Mouse (Mus musculus) C2C12 (cell line): ENCODE measurements at regions not wholly inside any gene's neighbourhood (a gene's known extent, or its start where the extent isn't known, plus 50 kb on each side); places are given as distances from the start of the nearest gene placed in this dataset.

Source experiments
- H3K27me3 ChIP-seq: one replicate; pipeline ENCODE4 v1.6.1; 2011; ENCODE audit not compliant: control insufficient read depth, insufficient read depth, insufficient read length
- H3K36me3 ChIP-seq: one replicate; pipeline ENCODE4 v1.6.1; 2011; ENCODE audit not compliant: control insufficient read depth, insufficient read depth
- H3K4me3 ChIP-seq: one replicate; pipeline ENCODE4 v1.5.1; 2011; ENCODE audit warnings: mild to moderate bottlenecking, control low read depth; ENCODE audit not compliant: poor library complexity, insufficient read depth, severe bottlenecking
- H3K79me2 ChIP-seq: one replicate; pipeline ENCODE4 v1.6.1; 2011; ENCODE audit not compliant: control insufficient read depth, insufficient read depth
- H3K79me3 ChIP-seq: one replicate; pipeline ENCODE4 v1.6.1; 2011; ENCODE audit warnings: low read depth, control low read depth
- H3ac ChIP-seq: one replicate; pipeline ENCODE3; 2011; ENCODE audit warnings: low read depth; ENCODE audit not compliant: control insufficient read depth, insufficient read length
- CEBPB ChIP-seq: IDR thresholded peaks from one replicate; pipeline ENCODE4 v1.6.1; 2011; ENCODE audit warnings: low read depth, mild to moderate bottlenecking, control low read depth, moderate library complexity
- CTCF ChIP-seq: IDR thresholded peaks from one replicate; pipeline ENCODE4 v1.5.1; 2011; ENCODE audit not compliant: control insufficient read depth, insufficient read depth, insufficient read length
- FOSL1 ChIP-seq: IDR thresholded peaks from one replicate; pipeline ENCODE4 v1.8.0; 2011; ENCODE audit warnings: mild to moderate bottlenecking, low read length; ENCODE audit not compliant: poor library complexity, insufficient read depth, severe bottlenecking
- MAX ChIP-seq: IDR thresholded peaks from one replicate; pipeline ENCODE4 v1.6.1; 2011; ENCODE audit warnings: mild to moderate bottlenecking, control low read depth
- MYOD1 ChIP-seq: IDR thresholded peaks from one replicate; pipeline ENCODE4 v1.6.1; 2011; ENCODE audit warnings: low read depth; ENCODE audit not compliant: control insufficient read depth, insufficient read length
- MYOG ChIP-seq: IDR thresholded peaks from one replicate; pipeline ENCODE4 v1.6.1; 2011; ENCODE audit not compliant: control insufficient read depth, insufficient read length; ENCODE audit errors: extremely low read depth
- USF1 ChIP-seq: IDR thresholded peaks from one replicate; pipeline ENCODE4 v1.6.1; 2011; ENCODE audit warnings: low read depth, mild to moderate bottlenecking, control low read depth, moderate library complexity

DNA sequence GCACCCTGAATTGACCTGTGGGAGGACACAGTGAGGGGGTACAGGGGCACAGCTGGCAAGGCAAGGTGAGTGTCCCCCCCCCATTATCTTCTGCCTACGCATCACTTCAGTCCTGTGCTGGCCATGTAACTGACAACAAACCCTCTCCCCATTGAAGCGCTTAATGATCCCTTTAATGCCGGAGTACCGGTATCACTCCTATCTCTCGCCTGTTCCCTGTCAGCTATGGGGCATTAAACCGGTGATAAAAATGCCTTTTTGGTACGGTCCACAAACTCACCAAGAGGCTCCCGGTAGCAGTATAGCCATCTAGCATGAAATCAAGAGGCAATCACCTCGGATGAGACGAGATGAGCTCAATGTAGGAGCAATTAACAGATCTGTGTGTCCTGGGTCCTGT is 62.8 kb upstream of the Fstl4 start:
- TF ChIP-seq CTCF (no peak), MYOG (no peak), FOSL1 (no peak), MYOD1 (no peak), MAX (no peak), CEBPB (no peak), USF1 (no peak)
- no peak overlapping the region for H3ac ChIP-seq
- no peaks in the 10 kb centered on the region for H3K79me3 ChIP-seq
- no peak overlapping the region for H3K4me3 ChIP-seq
- peaks cover 50% of the 10 kb centered on the region for H3K27me3 ChIP-seq
- H3K79me2 ChIP-seq = no peaks in the 10 kb centered on the region
- H3K36me3 ChIP-seq = no peaks in the 10 kb centered on the region

DNA sequence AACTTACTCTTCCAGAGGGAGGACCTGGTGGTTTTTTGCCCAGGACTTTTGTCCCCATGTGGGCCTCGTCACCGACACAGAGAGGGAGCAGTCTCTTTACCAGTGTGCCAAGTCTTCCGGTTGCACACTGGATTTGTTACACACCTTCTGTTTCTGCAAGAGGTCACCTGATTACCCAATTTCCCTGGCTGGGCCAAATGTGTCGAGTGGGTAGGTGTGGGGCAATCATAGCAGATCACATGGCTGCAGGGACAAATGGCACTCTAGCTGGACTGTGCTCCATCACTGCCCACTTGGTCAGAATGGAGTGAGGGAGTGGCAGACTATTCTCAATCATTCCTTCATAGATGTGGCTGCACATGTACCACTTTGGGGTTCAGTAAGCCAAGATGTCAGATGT is 61.0 kb upstream of the Fstl4 start:
- H3K36me3 ChIP-seq = no peaks in the 10 kb centered on the region
- H3ac ChIP-seq = no peak overlapping the region
- H3K4me3 ChIP-seq = no peak overlapping the region
- TF ChIP-seq MYOD1 = no peak
- TF ChIP-seq FOSL1 = no peak
- no peak for TF ChIP-seq MYOG
- TF ChIP-seq USF1 = no peak
- no peak for TF ChIP-seq CTCF
- H3K27me3 ChIP-seq = peaks cover 48% of the 10 kb centered on the region
- no peaks in the 10 kb centered on the region for H3K79me3 ChIP-seq
- H3K79me2 ChIP-seq = no peaks in the 10 kb centered on the region
